Mouse (Mus musculus): ENCODE results near the gene Stom. TPM values are rescaled to one million over a fixed set of nuclear protein-coding genes. Genes with fewer than 3 reads are reported as not detected.
A peak's percentile ranks its signal among the peaks of the same experiment; 100 is the strongest.

Stom gene
- total RNA-seq (2021) = 10 to 100 TPM; 20.1 to 22.2 TPM
- long read RNA-seq, experiment 1, transcript Stom-201 (7 exons, 2,787 nt) = major isoform, 19 of 23 reads
- long read RNA-seq, experiment 1, partial matches to known transcripts = 0 of 23 reads
- long read RNA-seq, experiment 1, other reads (novel, unspliced or antisense) = 4 of 23 reads
- long read RNA-seq, experiment 2, transcript Stom-201 (7 exons, 2,787 nt) = major isoform, 18 of 28 reads
- long read RNA-seq, experiment 2, partial matches to known transcripts = 1 of 28 reads
- long read RNA-seq, experiment 2, other reads (novel, unspliced or antisense) = 8 of 28 reads

DNA sequence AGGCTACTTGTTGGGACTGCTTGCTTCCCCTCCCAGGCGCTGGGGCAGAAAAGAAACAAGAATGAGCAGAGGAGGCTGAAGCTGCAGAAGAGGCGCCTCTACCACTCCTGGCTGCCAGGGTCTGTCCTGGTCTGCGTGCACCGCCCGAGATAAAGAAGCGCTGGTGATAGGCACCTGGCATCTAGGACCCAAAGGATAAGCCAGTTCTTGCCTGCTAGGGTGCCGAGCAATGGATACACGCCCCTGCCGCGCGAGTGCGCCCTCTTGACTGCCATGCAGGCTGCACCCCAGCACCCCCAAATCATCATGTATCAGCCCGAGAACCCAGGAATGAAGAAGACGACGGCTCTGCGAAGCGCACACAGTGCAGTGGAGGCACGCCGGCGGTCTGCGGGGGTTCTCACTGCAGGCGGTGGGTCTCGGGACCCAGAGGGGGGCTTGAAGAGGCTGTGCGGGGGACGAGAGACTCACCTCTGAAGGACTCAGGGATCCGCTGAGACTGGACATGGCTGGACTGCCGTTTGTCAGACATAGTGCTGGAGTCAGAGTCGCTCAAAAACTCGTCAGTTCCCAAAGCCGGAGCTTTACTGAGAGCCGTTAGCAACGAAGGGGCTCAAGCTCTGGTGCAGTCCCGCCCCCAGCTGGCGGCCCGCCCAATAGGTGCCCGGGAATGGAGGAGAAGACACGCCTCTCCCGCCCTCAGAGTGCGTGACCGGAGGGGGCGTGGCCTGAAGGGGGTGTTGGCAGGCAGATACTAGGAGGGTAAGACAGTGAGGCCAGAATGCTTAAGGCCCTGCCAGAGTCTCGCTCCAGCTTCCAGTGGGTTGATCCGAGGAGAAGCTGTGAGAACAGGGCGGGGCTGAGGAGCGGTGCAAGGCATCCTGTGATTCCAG lies at the start of gene Stom:
Gene Stom, minus strand, starts transcription at position 589 of the 893 bp plus-strand sequence.
- intact Hi-C loops (cut with DNase I; ENCODE audit: low total_unique reads) = no loop called here
- DNase-seq = peak; percentile 100

DNA sequence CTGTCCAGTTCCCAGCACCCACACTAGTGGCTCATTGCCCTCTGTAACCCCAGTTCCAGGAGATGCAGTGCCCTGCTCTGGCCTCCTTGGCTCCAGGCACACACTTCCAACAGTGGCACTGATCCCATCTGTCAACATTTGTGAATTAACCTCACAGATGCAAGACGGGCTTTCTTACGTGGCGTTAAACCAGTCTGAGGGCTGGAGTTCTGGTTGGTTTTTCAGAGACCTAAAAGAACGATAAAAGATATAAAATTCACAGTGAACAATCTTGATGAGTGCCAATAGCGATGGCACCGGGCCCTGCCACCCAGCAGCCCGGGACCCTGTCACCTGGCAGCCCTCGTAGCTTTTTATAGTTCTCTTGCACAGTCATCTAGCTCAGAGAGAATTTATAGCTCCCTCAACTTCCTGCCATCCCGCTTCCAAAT lies 48.7 kb upstream of the Stom start:
- intact Hi-C loops (cut with DNase I; ENCODE audit: low total_unique reads) = no loop called here
- DNase-seq = peak; percentile 42

- intact Hi-C loops (cut with DNase I; ENCODE audit: low total_unique reads) = no loop called here
- no peak for DNase-seq
Measured at GRCm38 (mm10) chr2:35379306-35379705, 42.5 kb upstream of the Stom start.

- no peak for DNase-seq
- intact Hi-C loops (cut with DNase I; ENCODE audit: low total_unique reads) = no loop called here
Measured at GRCm38 (mm10) chr2:35377600-35377999, 40.8 kb upstream of the Stom start.

DNA sequence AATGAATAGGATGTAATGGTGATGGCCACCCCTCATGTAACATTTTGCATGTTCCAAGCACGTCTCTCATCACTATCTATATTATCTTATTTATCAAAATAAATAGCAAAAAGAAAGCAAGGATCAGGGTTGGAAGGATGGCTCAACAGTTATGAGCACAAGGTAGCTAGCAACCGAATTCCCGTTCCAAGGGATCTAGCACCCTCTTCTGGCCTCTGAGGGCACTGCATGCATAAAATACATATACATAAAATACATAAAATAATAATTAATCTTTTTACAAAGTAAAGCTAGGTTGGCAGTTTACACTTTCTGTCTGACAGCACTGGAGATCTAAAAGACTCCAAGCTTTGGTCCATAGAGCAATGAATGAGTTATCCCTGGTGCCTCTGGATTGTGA lies 36.2 kb upstream of the Stom start:
- DNase-seq = no peak
- intact Hi-C loops (cut with DNase I; ENCODE audit: low total_unique reads) = no loop called here

DNA sequence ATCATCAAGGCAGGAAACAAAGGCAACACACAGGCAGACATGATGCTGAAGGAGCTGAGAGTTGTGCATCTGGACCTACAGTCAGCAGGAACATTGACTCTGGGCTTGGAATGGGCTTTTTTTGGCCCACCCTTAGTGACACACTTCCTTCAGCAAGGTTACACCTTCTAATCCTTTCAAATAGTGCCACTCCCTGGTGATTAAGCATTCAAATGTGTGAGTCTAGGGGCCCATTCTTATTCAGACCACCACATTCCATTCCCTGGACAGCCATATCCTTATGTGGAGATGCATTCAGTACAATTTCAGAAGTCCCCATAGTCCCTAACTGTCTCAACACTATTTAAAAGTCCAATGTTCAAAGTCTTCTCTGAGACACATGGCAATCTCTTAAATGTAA lies 33.9 kb upstream of the Stom start:
- intact Hi-C loops (cut with DNase I; ENCODE audit: low total_unique reads) = no loop called here
- DNase-seq = no peak

GRCm38 (mm10) chr2:35367629-35368028 lies 30.9 kb upstream of the Stom start, which contains the start of gene 4930568D16Rik:
Gene 4930568D16Rik, minus strand, starts transcription at chr2:35367729.
- intact Hi-C loops (cut with DNase I; ENCODE audit: low total_unique reads) = no loop called here
- DNase-seq = no peak

DNA sequence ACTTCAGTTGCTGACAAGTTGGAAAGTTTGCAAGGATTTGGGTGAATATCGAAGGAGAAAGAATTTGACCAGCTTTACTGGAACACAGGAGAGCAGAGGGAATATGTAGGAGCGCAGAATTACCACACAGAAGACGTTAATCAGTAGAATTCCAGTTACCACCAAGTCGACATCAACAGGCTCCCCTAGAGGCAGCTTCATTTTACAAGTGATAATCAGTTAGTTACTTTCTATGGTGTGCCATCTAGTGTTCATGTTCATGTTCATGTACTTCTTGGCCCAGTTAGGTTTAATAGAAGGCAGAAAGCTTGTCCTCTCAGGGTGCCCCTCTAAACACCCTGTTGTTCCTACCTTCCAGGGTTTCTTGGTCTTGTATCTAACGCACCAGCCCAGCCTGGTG lies 12.4 kb upstream of the Stom start:
- intact Hi-C loops (cut with DNase I; ENCODE audit: low total_unique reads) = no loop called here
- DNase-seq = no peak

DNA sequence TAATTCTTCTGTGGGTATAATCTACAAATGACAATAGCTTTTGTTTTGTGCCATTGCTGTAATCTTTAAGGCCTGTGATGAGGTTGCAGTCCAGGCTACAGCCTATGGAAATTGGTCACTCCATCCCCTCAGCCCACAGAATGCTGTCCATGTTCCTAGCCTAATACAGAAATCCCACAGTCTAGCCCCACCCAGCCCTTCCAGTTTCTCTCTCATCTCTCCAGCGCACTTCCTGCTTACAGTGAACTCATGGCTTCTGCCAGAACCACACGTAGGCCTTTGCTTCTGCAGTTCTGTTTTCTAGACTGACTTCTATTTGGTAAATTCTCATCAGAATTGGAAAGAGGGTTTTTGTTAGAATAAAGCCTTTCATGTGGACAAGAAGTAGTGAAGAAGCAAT lies 9.2 kb upstream of the Stom start:
- no peak for DNase-seq
- intact Hi-C loops (cut with DNase I; ENCODE audit: low total_unique reads) = no loop called here

DNA sequence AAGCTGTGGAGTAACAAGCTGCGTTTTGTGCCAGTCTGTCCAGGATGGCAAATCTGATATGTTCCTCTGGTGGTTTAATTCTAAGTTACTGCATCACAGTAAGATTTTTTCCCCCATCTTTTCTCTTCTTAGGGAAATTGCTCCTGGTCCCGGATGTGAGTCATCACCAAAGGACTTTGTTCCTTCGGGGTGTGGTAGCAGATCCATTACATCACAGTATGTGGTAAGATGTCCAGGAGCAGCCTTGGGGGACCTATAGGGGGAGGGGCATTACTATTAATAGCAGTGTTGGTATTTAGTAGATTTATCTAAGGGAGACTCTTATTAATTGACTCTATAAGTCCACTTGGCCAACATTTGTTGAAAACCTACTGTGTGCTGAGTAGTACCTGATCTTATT lies 5.8 kb upstream of the Stom start:
- no peak for DNase-seq
- intact Hi-C loops (cut with DNase I; ENCODE audit: low total_unique reads) = no loop called here

DNA sequence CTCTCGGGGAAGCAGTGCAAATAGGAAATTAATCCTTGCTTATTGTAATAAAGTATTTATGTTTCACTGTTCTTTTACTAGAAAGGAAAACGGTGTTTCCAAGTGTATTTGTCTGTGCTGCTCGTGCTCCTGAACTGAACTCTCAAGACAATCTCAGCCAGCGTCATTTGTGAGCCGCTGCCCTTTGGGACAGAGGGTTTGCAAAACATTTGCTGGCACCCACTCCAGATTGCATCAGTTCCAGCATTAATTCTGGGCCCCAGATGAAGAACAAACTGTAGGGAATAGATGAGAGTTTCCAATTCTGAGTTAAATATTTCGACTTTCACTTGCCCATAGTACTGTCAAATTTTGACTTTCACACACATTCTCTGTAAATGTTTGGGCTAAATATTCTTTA lies 1.9 kb upstream of the Stom start:
- peak; percentile 57 for DNase-seq
- intact Hi-C loops (cut with DNase I; ENCODE audit: low total_unique reads) = no loop called here

DNA sequence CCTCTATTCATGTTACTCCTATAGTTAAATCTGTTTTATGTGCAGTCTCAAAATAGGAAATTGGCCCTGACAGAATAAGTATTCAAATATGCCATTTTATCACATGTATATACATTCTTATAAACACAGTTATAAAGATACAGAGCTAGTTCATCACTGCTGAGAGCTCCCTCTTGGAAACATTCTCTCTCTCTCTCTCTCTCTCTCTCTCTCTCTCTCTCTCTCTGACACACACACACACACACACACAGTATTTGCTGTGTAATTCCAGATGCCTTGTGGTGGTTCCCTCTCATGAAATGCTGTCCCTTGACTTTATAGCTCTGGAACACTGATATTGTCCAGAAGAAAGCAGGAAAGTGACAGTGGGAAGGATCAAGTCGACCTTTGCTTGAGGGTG lies 1.3 kb upstream of the Stom start:
- DNase-seq = no peak
- intact Hi-C loops (cut with DNase I; ENCODE audit: low total_unique reads) = no loop called here

DNA sequence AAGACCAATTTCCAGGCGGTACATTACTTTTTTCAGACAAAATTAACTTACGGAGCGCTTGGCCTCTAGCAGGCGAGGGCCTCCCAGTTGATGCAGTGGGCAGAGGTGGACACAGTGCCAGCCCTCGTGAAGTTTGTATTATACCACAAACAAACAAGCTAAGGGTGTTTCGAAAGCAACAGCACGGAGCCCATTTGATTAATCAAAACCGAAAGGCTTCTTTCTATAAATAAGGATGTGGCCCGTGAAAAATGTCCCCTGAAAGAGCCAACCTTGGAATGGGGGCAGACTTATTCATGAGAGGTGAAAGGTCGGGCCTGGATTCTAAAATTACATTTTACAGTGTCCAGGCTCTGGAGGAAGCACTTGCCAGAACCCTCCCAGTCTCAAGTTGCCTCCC lies 643 bp upstream of the Stom start:
- intact Hi-C loops (cut with DNase I; ENCODE audit: low total_unique reads) = no loop called here
- DNase-seq = peak; percentile 38

DNA sequence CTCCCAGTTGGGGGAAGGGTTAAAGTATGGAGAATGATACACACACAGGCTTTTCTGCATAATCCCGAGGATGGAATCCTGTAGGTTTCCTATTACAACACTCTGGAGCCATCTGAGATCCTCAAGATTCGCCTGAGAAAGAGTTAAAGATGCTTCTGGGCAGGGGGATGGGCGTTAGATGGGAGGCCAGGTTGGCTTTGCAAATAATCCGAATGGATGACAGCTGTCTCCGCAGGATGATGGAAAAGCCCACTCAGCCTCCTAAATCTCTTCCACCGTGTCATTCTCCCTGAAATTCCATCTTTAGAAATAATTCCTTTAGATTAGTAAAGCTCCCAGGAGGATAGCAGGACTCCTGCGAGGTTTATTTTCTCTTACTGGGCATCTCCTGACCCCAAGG lies 1.2 kb downstream of the Stom start:
- intact Hi-C loops (cut with DNase I; ENCODE audit: low total_unique reads) = no loop called here
- no peak for DNase-seq

DNA sequence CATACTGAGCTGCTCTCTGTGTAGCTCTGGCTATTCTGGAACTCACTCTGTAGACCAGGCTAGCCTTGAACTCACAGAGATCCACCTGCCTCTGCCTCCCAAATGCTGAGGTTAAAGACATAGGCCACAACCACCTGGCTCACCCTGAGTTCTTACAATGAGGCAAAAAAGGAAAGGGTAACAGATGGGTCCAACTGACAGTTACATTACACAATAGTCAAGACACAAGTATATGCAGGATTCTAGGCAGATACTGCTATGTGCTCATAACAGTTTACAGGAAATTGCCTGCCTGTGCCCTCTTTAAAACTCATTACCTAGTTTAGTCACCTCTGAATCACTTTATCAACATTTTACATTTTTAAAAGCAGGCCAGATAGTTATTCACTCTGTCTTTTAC lies 3.1 kb downstream of the Stom start:
- intact Hi-C loops (cut with DNase I; ENCODE audit: low total_unique reads) = no loop called here
- no peak for DNase-seq

DNA sequence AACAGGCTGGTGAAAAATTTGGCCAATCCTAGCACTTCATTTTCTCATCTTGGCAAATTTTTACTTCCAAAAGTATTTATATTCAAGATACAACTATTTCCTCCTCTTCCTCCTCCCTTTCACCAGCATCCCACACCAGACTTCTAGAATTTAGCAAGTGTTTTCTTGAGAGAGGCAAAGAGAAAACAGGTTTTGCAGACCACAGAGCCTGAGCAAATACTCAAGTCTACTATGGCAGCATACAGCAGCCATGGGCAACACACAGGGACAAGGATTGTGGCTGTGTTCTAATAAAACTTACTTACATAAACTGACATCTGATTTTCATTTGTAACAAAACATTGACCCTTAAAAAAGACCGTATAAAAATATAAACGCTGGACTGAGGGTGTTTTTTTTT lies 5.6 kb downstream of the Stom start:
- DNase-seq = no peak
- intact Hi-C loops (cut with DNase I; ENCODE audit: low total_unique reads) = no loop called here

- intact Hi-C loops (cut with DNase I; ENCODE audit: low total_unique reads) = no loop called here
- DNase-seq = no peak
Measured at GRCm38 (mm10) chr2:35329061-35329460, 7.7 kb downstream of the Stom start.

- intact Hi-C loops (cut with DNase I; ENCODE audit: low total_unique reads) = no loop called here
- DNase-seq = no peak
Measured at GRCm38 (mm10) chr2:35328064-35328792, 8.5 kb downstream of the Stom start.

DNA sequence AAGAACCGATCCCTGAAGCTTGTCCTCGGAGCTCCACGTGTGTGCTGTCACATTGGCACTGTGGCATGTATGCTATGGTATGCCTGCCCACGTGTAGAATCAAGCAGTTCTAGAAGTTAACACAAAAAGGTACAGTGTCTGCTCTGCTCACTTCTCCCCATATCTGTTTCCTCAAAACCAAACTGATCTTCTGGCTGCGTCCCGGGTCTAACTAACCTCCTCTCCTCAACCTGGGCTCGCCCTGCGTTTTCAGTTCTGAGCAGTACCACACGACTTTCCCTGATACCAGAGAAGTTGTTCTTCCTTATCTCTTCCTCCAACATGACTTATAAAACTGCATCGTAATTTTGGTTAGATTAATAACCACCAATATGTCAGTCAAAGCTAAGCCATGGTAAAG lies 9.2 kb downstream of the Stom start:
- intact Hi-C loops (cut with DNase I; ENCODE audit: low total_unique reads) = no loop called here
- DNase-seq = no peak

DNA sequence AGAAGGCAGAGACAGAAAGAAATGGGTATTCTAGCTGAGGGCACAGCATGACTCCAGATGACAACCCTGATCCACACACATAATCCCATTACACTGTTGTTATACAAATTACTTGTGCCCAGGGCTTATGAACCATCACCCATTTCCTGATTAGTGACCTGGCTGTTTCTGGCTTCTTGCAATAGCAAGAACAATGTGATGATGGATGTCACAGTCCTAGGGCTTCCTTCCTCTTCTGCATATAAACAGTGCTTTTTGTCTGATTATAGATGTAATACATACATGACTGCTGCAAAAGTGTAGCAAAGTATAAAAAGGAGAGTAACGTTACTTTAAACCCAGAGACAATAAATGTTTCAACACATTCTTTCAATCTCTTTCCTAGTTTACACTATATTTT lies 9.8 kb downstream of the Stom start:
- no peak for DNase-seq
- intact Hi-C loops (cut with DNase I; ENCODE audit: low total_unique reads) = no loop called here

Data from gastrocnemius, postnatal 14 days (tissue).